Mouse (Mus musculus): Measurements from ENCODE around the gene Idi1.
"Not testable (repeated sequence)": the region's sequence is repeated elsewhere in the genome, so short reads cannot be mapped to it uniquely, and the experiment has no call there.

DNA sequence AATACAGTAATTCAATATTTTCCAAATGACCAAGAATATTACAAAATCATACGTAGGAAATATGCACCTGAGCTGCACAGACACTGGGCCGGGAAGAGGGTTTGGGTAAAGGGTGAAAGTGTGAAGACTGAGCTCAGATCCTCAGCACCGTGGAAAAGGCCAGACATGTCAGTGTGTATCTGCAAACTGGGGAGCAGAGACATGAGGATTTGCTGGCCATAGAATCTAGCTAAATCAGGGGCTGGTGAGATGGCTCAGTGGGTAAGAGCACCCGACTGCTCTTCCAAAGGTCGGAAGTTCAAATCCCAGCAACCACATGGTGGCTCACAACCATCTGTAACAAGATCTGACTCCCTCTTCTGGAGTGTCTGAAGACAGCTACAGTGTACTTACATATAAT lies 1.4 kb upstream of the Idi1 start:
- TF ChIP-seq CTCF (IDR thresholded peaks at IDR 0.05; ENCODE audit: control insufficient read depth, insufficient read depth, insufficient read length); USF1 (IDR thresholded peaks at IDR 0.05; ENCODE audit: low read depth); MAX (IDR thresholded peaks at IDR 0.05); FOSL1 (IDR thresholded peaks at IDR 0.05; ENCODE audit: insufficient read depth, low read length, poor library complexity, severe bottlenecking); CEBPB (IDR thresholded peaks at IDR 0.05; ENCODE audit: low read depth); MYOD1 (IDR thresholded peaks at IDR 0.05; ENCODE audit: control insufficient read depth, insufficient read length, low read depth); MYOG (IDR thresholded peaks at IDR 0.05; ENCODE audit: control insufficient read depth, extremely low read depth, insufficient read length): not testable (repeated sequence)

Data from C2C12 (cell line).